Mouse (Mus musculus): ENCODE measurements around the gene Tep1.
A peak's percentile ranks its signal among the peaks of the same experiment; 100 is the strongest.

The Tep1 gene

GRCm38 (mm10) chr14:50785251-50785637 lies 85.1 kb downstream of the Tep1 start, which contains the start of gene Ttc5:
Ttc5 (minus strand) TSS chr14:50785519.
- peak; percentile 80 for DNase-seq

GRCm38 (mm10) chr14:50784391-50785250 lies 85.7 kb downstream of the Tep1 start:
- no peak for DNase-seq

GRCm38 (mm10) chr14:50782166-50782565 lies 88.2 kb downstream of the Tep1 start:
- no peak for DNase-seq

Data from layer of hippocampus, adult 9-11 months (tissue).